Mouse (Mus musculus) cerebellum, postnatal 14 days (tissue): Measurements from ENCODE around the gene Phlpp2.

Source experiments
- DNase-seq, 2 experiments: peaks; one replicate each; pipeline ENCODE4 v3.0.0; 2021; ENCODE audit warnings: mixed read lengths in 2 of 2

The Phlpp2 gene

GRCm38 (mm10) chr8:109963421-109963820 is 95.1 kb downstream of the Phlpp2 start:
- no peak for DNase-seq

DNA sequence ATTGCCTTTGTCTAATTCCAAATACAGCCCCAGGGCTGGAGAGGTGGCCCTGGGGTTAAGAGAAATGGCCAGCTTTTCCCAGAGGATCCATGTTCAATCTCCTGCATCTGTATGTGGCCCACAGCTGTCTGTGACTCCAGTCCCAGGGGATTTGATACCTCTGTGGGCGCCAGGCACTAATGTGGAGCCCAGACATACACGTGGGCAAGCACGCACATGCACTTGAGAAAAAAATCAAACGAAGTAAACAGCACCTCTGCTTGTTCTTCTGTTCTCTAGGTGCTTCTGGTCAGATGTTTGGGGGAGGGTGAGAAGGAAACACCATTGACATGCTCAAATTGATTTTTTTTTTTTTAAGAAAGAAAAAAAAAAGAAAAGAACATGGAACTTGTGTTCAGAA is 95.8 kb downstream of the Phlpp2 start:
- no peak for DNase-seq

DNA sequence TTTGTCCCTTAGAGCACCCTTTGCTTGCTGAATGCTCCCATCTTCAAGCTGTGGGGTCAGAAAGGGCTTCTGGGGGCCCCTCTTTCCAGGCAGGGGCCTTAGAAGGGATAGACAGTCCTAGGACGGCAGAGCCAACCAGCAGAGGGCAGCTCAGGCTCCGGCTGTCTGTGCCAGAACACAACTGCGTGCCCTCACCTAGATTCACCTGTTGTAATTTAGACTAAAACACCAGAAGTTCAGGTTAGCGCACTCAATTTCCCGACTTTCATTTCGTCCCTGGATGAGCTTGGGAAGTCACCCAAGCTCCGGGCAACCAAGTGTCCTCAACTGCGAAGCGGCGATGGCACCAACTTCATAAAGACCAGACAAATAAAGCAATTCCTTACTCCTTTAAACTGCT is 100.5 kb downstream of the Phlpp2 start:
- DNase-seq, result no peak

DNA sequence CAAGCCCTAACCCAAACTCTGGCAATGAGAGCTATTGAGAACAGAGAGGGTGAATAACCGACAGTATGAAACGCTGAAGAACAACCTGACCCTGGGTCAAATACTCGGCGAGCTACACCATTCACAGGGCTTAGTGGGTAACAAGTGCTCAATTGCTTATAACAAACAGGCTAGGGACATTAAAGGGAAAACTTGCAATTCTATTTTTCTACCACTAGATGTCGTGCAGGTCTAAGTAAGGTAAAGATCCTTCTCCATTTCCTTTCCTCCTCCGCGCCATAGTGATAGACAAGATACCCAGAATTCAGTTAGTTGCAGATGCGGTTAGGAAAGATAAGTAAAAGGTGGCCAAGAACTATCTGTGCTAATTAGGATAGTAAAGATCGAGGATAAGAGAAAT is 102.0 kb downstream of the Phlpp2 start:
- peak in 1 of 2 experiments; percentile 57 for DNase-seq

GRCm38 (mm10) chr8:109972901-109973300 is 104.6 kb downstream of the Phlpp2 start:
- DNase-seq, result no peak

- no peak for DNase-seq
These were observed 111.0 kb downstream of the Phlpp2 start for GRCm38 (mm10) chr8:109979339-109979738.

DNA sequence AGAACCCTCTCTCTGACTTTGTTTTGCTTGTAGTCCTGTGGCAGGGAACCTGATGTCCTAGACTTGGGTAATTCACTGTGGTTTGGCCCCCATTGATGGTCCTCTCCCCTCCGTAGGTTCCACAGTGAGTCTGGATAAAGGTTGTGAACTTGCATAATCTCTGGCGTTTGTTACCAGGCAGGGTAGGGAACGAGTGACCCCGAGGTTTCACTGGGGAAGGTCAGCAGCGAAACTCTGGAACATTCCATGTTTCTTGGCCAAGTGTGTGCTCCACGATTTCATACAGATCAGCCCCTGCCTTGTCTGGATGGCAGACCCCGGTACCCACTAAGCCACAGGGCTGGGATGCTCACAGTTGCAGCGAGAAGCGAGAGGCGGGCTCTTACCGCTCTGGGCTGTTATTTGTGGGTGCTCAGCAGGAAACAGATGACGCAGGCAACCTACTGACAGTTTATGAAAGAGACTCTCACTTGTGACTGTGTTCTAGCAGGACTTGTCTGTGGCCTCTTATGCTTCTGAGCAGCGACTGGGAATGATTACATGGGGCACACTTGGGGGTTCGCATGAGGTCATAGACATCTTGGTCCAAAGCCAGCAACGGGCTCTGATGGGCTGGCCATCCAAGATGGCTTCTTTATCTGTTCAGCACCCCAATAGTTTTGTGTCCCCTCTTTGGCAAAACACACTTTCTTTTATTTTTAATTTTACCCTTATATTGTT is 114.2 kb downstream of the Phlpp2 start:
- DNase-seq, result peak; percentile 50 to 63

- DNase-seq, result peak in 1 of 2 experiments; percentile 17
These were observed 115.6 kb downstream of the Phlpp2 start for GRCm38 (mm10) chr8:109983944-109984343.

GRCm38 (mm10) chr8:109986384-109986783 is 118.0 kb downstream of the Phlpp2 start:
- peak; percentile 55 to 61 for DNase-seq

- no peak for DNase-seq
These were observed 119.4 kb downstream of the Phlpp2 start for GRCm38 (mm10) chr8:109987776-109988175.

GRCm38 (mm10) chr8:109989151-109989550 is 120.8 kb downstream of the Phlpp2 start:
- no peak for DNase-seq

GRCm38 (mm10) chr8:109990224-109990623 is 121.9 kb downstream of the Phlpp2 start, which contains the start of gene Tat:
Gene Tat (plus strand): TSS chr8:109990437.
- no peak for DNase-seq

DNA sequence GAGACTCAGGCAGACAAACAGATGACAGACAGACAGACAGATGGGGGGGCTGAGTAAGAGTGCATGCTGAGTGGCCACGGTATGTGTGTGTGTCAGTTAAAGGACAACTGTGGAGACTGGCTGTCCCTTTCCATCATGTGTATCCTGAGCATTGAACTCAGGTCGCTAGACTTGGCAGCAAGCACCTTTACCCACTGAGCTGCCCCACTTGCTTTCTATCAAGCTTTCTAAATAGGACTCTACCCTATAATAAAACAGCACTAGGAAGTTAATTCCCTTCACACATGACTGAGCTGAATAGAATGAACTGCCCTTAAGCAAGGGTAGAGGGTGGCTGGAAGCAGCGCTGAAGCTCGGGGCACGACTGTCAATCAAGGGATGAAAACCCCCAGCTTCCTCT is 123.8 kb downstream of the Phlpp2 start:
- DNase-seq, result no peak

DNA sequence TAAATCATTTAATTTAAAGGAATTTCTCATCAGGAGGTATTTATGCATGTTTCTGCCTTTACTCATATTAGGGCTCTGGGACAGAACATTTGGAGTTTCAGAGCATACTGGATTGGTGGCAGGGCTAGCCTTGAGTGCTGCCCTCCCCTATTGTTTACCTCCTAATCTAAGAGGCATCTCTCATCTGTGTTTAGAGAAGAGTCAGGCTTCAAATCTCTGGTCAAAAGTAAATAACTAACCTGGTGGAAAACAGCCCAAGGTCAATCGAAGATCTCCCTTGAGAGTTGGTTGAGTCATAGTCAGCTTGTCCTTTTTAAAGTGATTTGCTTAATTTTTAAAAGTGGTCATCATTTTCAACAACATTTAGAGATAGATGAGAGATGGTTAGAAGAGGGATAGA is 124.6 kb downstream of the Phlpp2 start:
- DNase-seq, result no peak
